Mouse (Mus musculus) hindbrain, embryonic 15.5 days (tissue): ENCODE results near the gene Tarm1. TPM values are rescaled to one million over a fixed set of nuclear protein-coding genes. Genes with fewer than 3 reads are reported as not detected.

Experiments
- ATAC-seq: fragments of 200-750 bp; cut with Nextera tagmentation; 2 replicates; pipeline ENCODE4 v1.8.0; 2017; ENCODE audit warnings: low read depth, moderate number of reproducible peaks, moderate TSS enrichment; ENCODE audit not compliant: low FRiP score
- H3K27ac ChIP-seq: fragments of 300-500 bp; sonication (generic); replicated peaks from 2 replicates; pipeline ENCODE4 v1.5.1; 2015; ENCODE audit warnings: mild to moderate bottlenecking, inconsistent platforms
- H3K27me3 ChIP-seq: fragments of 300-500 bp; sonication (generic); 2 replicates; pipeline ENCODE4 v1.6.1; 2015; ENCODE audit warnings: control low read depth, inconsistent platforms
- H3K36me3 ChIP-seq: fragments of 300-500 bp; sonication (generic); 2 replicates; pipeline ENCODE4 v1.6.1; 2015; ENCODE audit warnings: control low read depth, inconsistent platforms
- H3K4me1 ChIP-seq: fragments of 300-500 bp; sonication (generic); replicated peaks from 2 replicates; pipeline ENCODE4 v1.6.1; 2015; ENCODE audit warnings: control low read depth, inconsistent platforms
- H3K4me2 ChIP-seq: fragments of 300-500 bp; sonication (generic); 2 replicates; pipeline ENCODE4 v1.6.1; 2015; ENCODE audit warnings: moderate library complexity, mild to moderate bottlenecking, inconsistent platforms
- H3K4me3 ChIP-seq: fragments of 300-500 bp; sonication (generic); 2 replicates; pipeline ENCODE4 v1.5.1; 2015; ENCODE audit warnings: mild to moderate bottlenecking, inconsistent platforms
- H3K9ac ChIP-seq: fragments of 300-500 bp; sonication (generic); 2 replicates; pipeline ENCODE4 v1.6.1; 2015; ENCODE audit warnings: inconsistent platforms
- H3K9me3 ChIP-seq: fragments of 300-500 bp; sonication (generic); 2 replicates; pipeline ENCODE4 v1.6.1; 2016; ENCODE audit warnings: control low read depth, inconsistent platforms
- WGBS: fragments of 180-500 bp; shearing (Covaris S2); methylation state at CpG from one replicate; pipeline ENCODE4 v1.1.7; 2015; 5-methylcytosine and 5-hydroxymethylcytosine counted together
- polyA plus RNA-seq: library from polyadenylated mRNA; unstranded; fragments of >200 nt; fragmentation: Nextera tagmentation; extraction: Ambion mirVana; gene quantifications from 2 replicates; pipeline ENCODE4 v1.2.1, GENCODE M21; 2015

The Tarm1 gene
- not detected in 2 replicates for polyA plus RNA-seq

- no peaks in the 10 kb centered on the region for H3K4me1 ChIP-seq
- ATAC-seq = no peak
- 88% methylated on average over 6 of the region's 6 CpGs for WGBS
- no peaks in the 10 kb centered on the region for H3K9me3 ChIP-seq
- H3K27me3 ChIP-seq = no peaks in the 10 kb centered on the region
- H3K9ac ChIP-seq = no peak within 1 kb of the TSS
- no peak within 1 kb of the TSS for H3K27ac ChIP-seq
- H3K4me2 ChIP-seq = no peak within 1 kb of the TSS
- H3K4me3 ChIP-seq = no peak within 1 kb of the TSS
- H3K36me3 ChIP-seq = no peaks in the 10 kb centered on the region
Observed at GRCm38 (mm10) chr7:3502439-3502838, at the start of gene Tarm1. Gene Tarm1 (minus strand): TSS chr7:3502624.

- Histone ChIP-seq H3K4me3 (no peak overlapping the region), H3K36me3 (no peaks in the 10 kb centered on the region), H3K27me3 (no peaks in the 10 kb centered on the region), H3K4me2 (no peak overlapping the region), H3K9me3 (no peaks in the 10 kb centered on the region), H3K9ac (no peak overlapping the region), H3K27ac (no peak overlapping the region), H3K4me1 (no peaks in the 10 kb centered on the region)
- 72% methylated on average over 3 of the region's 3 CpGs for whole genome bisulfite sequencing
- no peak for ATAC-seq
Observed at GRCm38 (mm10) chr7:3505913-3506312, 3.5 kb upstream of the Tarm1 start.

- no peak for ATAC-seq
- H3K27me3 ChIP-seq = no peaks in the 10 kb centered on the region
- 92% methylated on average over 1 of the region's 1 CpGs for WGBS
- no peaks in the 10 kb centered on the region for H3K9me3 ChIP-seq
- no peak overlapping the region for H3K27ac ChIP-seq
- no peak overlapping the region for H3K4me2 ChIP-seq
- H3K36me3 ChIP-seq = no peaks in the 10 kb centered on the region
- H3K4me1 ChIP-seq = no peaks in the 10 kb centered on the region
- H3K4me3 ChIP-seq = no peak overlapping the region
- no peak overlapping the region for H3K9ac ChIP-seq
Observed at GRCm38 (mm10) chr7:3500406-3500805, 2.0 kb downstream of the Tarm1 start.

- H3K9me3 ChIP-seq = no peaks in the 10 kb centered on the region
- no peaks in the 10 kb centered on the region for H3K4me1 ChIP-seq
- no peaks in the 10 kb centered on the region for H3K27me3 ChIP-seq
- H3K36me3 ChIP-seq = no peaks in the 10 kb centered on the region
- WGBS = 92% methylated on average over 6 of the region's 6 CpGs
- H3K4me3 ChIP-seq = no peak overlapping the region
- H3K9ac ChIP-seq = no peak overlapping the region
- no peak overlapping the region for H3K27ac ChIP-seq
- ATAC-seq = no peak
- no peak overlapping the region for H3K4me2 ChIP-seq
Observed at GRCm38 (mm10) chr7:3481948-3482608, 20.3 kb downstream of the Tarm1 start.

- no peak overlapping the region for H3K9ac ChIP-seq
- H3K4me1 ChIP-seq = no peaks in the 10 kb centered on the region
- no peak overlapping the region for H3K27ac ChIP-seq
- H3K27me3 ChIP-seq = no peaks in the 10 kb centered on the region
- WGBS = 69% methylated on average over 5 of the region's 5 CpGs
- no peaks in the 10 kb centered on the region for H3K9me3 ChIP-seq
- no peak overlapping the region for H3K4me3 ChIP-seq
- no peak for ATAC-seq
- no peak overlapping the region for H3K4me2 ChIP-seq
- no peaks in the 10 kb centered on the region for H3K36me3 ChIP-seq
Observed at GRCm38 (mm10) chr7:3476728-3477127, 25.7 kb downstream of the Tarm1 start.

GRCm38 (mm10) chr7:3474291-3475080 is 27.9 kb downstream of the Tarm1 start:
- H3K36me3 ChIP-seq = no peaks in the 10 kb centered on the region
- no peaks in the 10 kb centered on the region for H3K27me3 ChIP-seq
- H3K9ac ChIP-seq = no peak overlapping the region
- peak overlapping the region; percentile 34 for H3K4me2 ChIP-seq
- H3K4me1 ChIP-seq = no peaks in the 10 kb centered on the region
- no peak overlapping the region for H3K27ac ChIP-seq
- H3K9me3 ChIP-seq = no peaks in the 10 kb centered on the region
- ATAC-seq = peak; percentile 34; the same call in 1 of the 2 replicates
- WGBS = 11% methylated on average over 19 of the region's 19 CpGs
- no peak overlapping the region; the same call in 1 of the 2 replicates for H3K4me3 ChIP-seq

- no peaks in the 10 kb centered on the region for H3K4me1 ChIP-seq
- no peak overlapping the region for H3K4me2 ChIP-seq
- H3K27me3 ChIP-seq = no peaks in the 10 kb centered on the region
- no peak overlapping the region for H3K9ac ChIP-seq
- no peak overlapping the region for H3K4me3 ChIP-seq
- no peak for ATAC-seq
- WGBS = 71% methylated on average over 3 of the region's 3 CpGs
- H3K27ac ChIP-seq = no peak overlapping the region
- no peaks in the 10 kb centered on the region for H3K9me3 ChIP-seq
- no peaks in the 10 kb centered on the region for H3K36me3 ChIP-seq
Observed at GRCm38 (mm10) chr7:3472774-3473173, 29.6 kb downstream of the Tarm1 start.

- no peaks in the 10 kb centered on the region for H3K27me3 ChIP-seq
- no peak for ATAC-seq
- H3K9me3 ChIP-seq = no peaks in the 10 kb centered on the region
- no peak overlapping the region for H3K4me3 ChIP-seq
- H3K4me2 ChIP-seq = no peak overlapping the region
- H3K27ac ChIP-seq = no peak overlapping the region
- no peaks in the 10 kb centered on the region for H3K36me3 ChIP-seq
- no peak overlapping the region for H3K9ac ChIP-seq
- 68% methylated on average over 2 of the region's 2 CpGs for WGBS
- H3K4me1 ChIP-seq = no peaks in the 10 kb centered on the region
Observed at GRCm38 (mm10) chr7:3468614-3469013, 33.8 kb downstream of the Tarm1 start.

GRCm38 (mm10) chr7:3463306-3463705 is 39.1 kb downstream of the Tarm1 start:
- no peaks in the 10 kb centered on the region for H3K27me3 ChIP-seq

GRCm38 (mm10) chr7:3460261-3460660 is 42.2 kb downstream of the Tarm1 start:
- Histone ChIP-seq H3K4me1 (no peaks in the 10 kb centered on the region), H3K9me3 (no peaks in the 10 kb centered on the region), H3K9ac (no peak overlapping the region), H3K36me3 (no peaks in the 10 kb centered on the region), H3K27ac (no peak overlapping the region), H3K4me2 (no peak overlapping the region), H3K27me3 (no peaks in the 10 kb centered on the region), H3K4me3 (no peak overlapping the region)
- no peak for ATAC-seq
- WGBS = 86% methylated on average over 8 of the region's 8 CpGs

More at GRCm38 (mm10) chr7:3463306-3463705, 39.1 kb downstream of the Tarm1 start:
- Histone ChIP-seq H3K36me3 (no peaks in the 10 kb centered on the region), H3K4me2 (no peak overlapping the region), H3K27ac (no peak overlapping the region), H3K9ac (no peak overlapping the region), H3K4me1 (no peaks in the 10 kb centered on the region), H3K4me3 (no peak overlapping the region), H3K9me3 (no peaks in the 10 kb centered on the region)
- 84% methylated on average over 4 of the region's 4 CpGs for WGBS
- no peak for ATAC-seq

- no peak overlapping the region for H3K9ac ChIP-seq
- no peak for ATAC-seq
- H3K27ac ChIP-seq = no peak overlapping the region
- H3K9me3 ChIP-seq = no peaks in the 10 kb centered on the region
- no peak overlapping the region for H3K4me2 ChIP-seq
- H3K4me1 ChIP-seq = no peaks in the 10 kb centered on the region
- WGBS = 82% methylated on average over 9 of the region's 9 CpGs
- no peaks in the 10 kb centered on the region for H3K36me3 ChIP-seq
- H3K4me3 ChIP-seq = no peak overlapping the region
- no peaks in the 10 kb centered on the region for H3K27me3 ChIP-seq
Observed at GRCm38 (mm10) chr7:3457841-3458217, 44.6 kb downstream of the Tarm1 start.

- Histone ChIP-seq H3K9me3 (no peaks in the 10 kb centered on the region), H3K9ac (no peak overlapping the region), H3K27me3 (no peaks in the 10 kb centered on the region), H3K4me2 (no peak overlapping the region), H3K27ac (no peak overlapping the region), H3K36me3 (no peaks in the 10 kb centered on the region), H3K4me3 (no peak overlapping the region), H3K4me1 (no peaks in the 10 kb centered on the region)
- no peak for ATAC-seq
- 93% methylated on average over 10 of the region's 10 CpGs for WGBS
Observed at GRCm38 (mm10) chr7:3457111-3457840, 45.1 kb downstream of the Tarm1 start.
